Mouse (Mus musculus): ENCODE measurements around the gene Erp44.

- TF ChIP-seq CTCF (IDR thresholded peaks at IDR 0.05; ENCODE audit: extremely low read depth, insufficient read depth, low read length) (no peak), POLR2A (IDR thresholded peaks at IDR 0.05; ENCODE audit: extremely low read depth, insufficient read depth, low read length) (peak; percentile 82; the same call in 1 of the 2 replicates)
Observed at GRCm38 (mm10) chr4:48279498-48280134, at the start of gene Erp44, which contains the start of gene Invs.
